Mouse (Mus musculus) G1E (cell line): ENCODE measurements at regions not wholly inside any gene's neighbourhood (a gene's known extent, or its start where the extent isn't known, plus 50 kb on each side); places are given as distances from the start of the nearest gene placed in this dataset.

Experiments
- ATAC-seq: 2 replicates; pipeline ENCODE4 v1.8.0; 2016; ENCODE audit warnings: mild to moderate bottlenecking; ENCODE audit not compliant: insufficient number of reproducible peaks, poor library complexity, low FRiP score, severe bottlenecking; ENCODE audit errors: extremely low read depth
- DNase-seq: peaks from one replicate; pipeline ENCODE4 v3.0.0; 2012; ENCODE audit warnings: low spot score
- H3K27me3 ChIP-seq: 2 replicates; pipeline ENCODE4 v1.6.1; 2012; ENCODE audit warnings: mild to moderate bottlenecking, low read length, inconsistent platforms; ENCODE audit not compliant: insufficient read depth
- H3K36me3 ChIP-seq: replicated peaks from 2 replicates; pipeline ENCODE3; 2012; ENCODE audit warnings: mild to moderate bottlenecking, inconsistent platforms
- H3K4me1 ChIP-seq: 2 replicates; pipeline ENCODE4 v1.6.1; 2012; ENCODE audit warnings: low read depth, low read length, inconsistent platforms, mixed read lengths; ENCODE audit not compliant: insufficient read depth
- H3K4me3 ChIP-seq: 2 replicates; pipeline ENCODE4 v1.5.1; 2012; ENCODE audit warnings: low read depth, mild to moderate bottlenecking, inconsistent platforms, low read length, moderate library complexity, mixed read lengths
- H3K9me3 ChIP-seq: replicated peaks from 2 replicates; pipeline ENCODE4 v1.6.1; 2012; ENCODE audit warnings: inconsistent platforms
- CTCF ChIP-seq: IDR thresholded peaks from 2 replicates; pipeline ENCODE4 v1.5.1; 2012; ENCODE audit warnings: low read depth, low read length, inconsistent platforms, mixed read lengths
- GATA1 ChIP-seq: IDR thresholded peaks from 2 replicates; pipeline ENCODE4 v1.6.1; 2012; ENCODE audit warnings: borderline replicate concordance, low read length, inconsistent platforms, mixed read lengths
- GATA2 ChIP-seq: IDR thresholded peaks from 2 replicates; pipeline ENCODE4 v1.6.1; 2012; ENCODE audit warnings: low read depth, low read length, inconsistent platforms, borderline replicate concordance
- POLR2AphosphoS5 ChIP-seq: IDR thresholded peaks from 2 replicates; pipeline ENCODE4 v1.6.1; 2012; ENCODE audit warnings: low read depth, low read length, inconsistent platforms; ENCODE audit not compliant: insufficient replicate concordance
- TAL1 ChIP-seq: conservative IDR thresholded peaks from 2 replicates; pipeline ENCODE4 v1.6.1; 2012; ENCODE audit warnings: low read depth, low read length, inconsistent platforms, mixed read lengths

DNA sequence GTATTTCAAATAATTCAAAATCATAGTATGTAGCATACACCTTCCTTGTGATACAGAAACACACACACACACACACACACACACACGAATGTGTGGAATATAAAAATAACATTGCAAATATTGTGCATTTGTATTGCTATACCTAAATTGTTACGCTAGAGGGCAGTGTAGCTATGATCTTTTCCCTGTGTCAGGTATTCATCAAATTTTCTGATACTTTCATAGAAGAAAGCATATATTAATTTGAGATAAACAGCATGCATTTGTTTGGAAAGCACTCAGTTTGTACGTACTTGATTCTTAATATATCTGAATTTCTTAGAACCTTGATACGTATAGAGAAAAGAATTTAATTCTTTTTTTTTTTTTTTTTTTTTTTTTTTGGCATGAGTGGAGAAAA, 1700.9 kb upstream of the Sel1l start:
- no peak overlapping the region for H3K4me3 ChIP-seq
- DNase-seq (no peak), ATAC-seq (no peak; the same call in 1 of the 2 replicates)
- H3K36me3 ChIP-seq: no peaks in the 10 kb centered on the region
- TF ChIP-seq GATA2: no peak
- peak; percentile 15; the same call in 1 of the 2 replicates for TF ChIP-seq CTCF
- H3K9me3 ChIP-seq: no peaks in the 10 kb centered on the region
- no peaks in the 10 kb centered on the region for H3K4me1 ChIP-seq
- H3K27me3 ChIP-seq: no peaks in the 10 kb centered on the region

GRCm38 (mm10) chr12:93523465-93523864, 1674.5 kb upstream of the Sel1l start:
- Histone ChIP-seq H3K9me3 (peaks cover 2% of the 10 kb centered on the region; the same call in 1 of the 2 replicates), H3K4me3 (no peak overlapping the region), H3K27me3 (no peaks in the 10 kb centered on the region), H3K4me1 (no peaks in the 10 kb centered on the region), H3K36me3 (no peaks in the 10 kb centered on the region)
- TF ChIP-seq CTCF (no peak), GATA1 (no peak), TAL1 (no peak), GATA2 (no peak), POLR2AphosphoS5 (no peak)
- DNase-seq (no peak), ATAC-seq (no peak)

- H3K4me1 ChIP-seq: no peaks in the 10 kb centered on the region
- H3K9me3 ChIP-seq: peaks cover 2% of the 10 kb centered on the region; the same call in 1 of the 2 replicates
- TF ChIP-seq GATA2 (no peak), TAL1 (no peak), POLR2AphosphoS5 (no peak), GATA1 (no peak), CTCF (no peak)
- ATAC-seq (no peak), DNase-seq (no peak)
- no peaks in the 10 kb centered on the region for H3K36me3 ChIP-seq
- no peak overlapping the region for H3K4me3 ChIP-seq
- H3K27me3 ChIP-seq: no peaks in the 10 kb centered on the region
Observed at GRCm38 (mm10) chr12:93486381-93486780, 1637.4 kb upstream of the Sel1l start.

DNA sequence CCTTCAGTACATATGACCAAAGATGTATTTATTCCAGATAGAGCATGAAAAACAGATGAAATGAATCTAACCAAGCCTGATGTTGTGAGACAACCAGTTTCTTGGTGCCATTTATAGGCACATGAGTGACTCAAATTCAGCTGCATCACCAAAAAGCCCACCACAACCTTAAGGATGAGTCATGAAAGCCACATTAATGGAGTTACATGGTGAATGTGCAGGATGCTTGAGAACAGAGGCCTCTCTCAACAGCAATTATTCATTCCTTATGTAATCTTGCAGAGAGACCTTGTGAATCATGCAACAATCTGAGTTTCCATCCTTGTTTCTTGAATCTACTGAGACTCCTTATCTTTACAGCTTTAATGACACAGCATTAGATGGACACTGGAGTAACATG, 1613.1 kb upstream of the Sel1l start:
- Histone ChIP-seq H3K4me1 (no peaks in the 10 kb centered on the region), H3K4me3 (no peak overlapping the region), H3K27me3 (no peaks in the 10 kb centered on the region), H3K9me3 (peaks cover 2% of the 10 kb centered on the region; the same call in 1 of the 2 replicates), H3K36me3 (no peaks in the 10 kb centered on the region)
- ATAC-seq (no peak), DNase-seq (no peak)
- TF ChIP-seq GATA2: no peak
- no peak for TF ChIP-seq GATA1
- TF ChIP-seq POLR2AphosphoS5: no peak
- TF ChIP-seq CTCF: no peak
- TF ChIP-seq TAL1: no peak

GRCm38 (mm10) chr12:93449436-93449835, 1600.5 kb upstream of the Sel1l start:
- DNase-seq: no peak
- Histone ChIP-seq H3K4me1 (no peaks in the 10 kb centered on the region), H3K4me3 (no peak overlapping the region), H3K9me3 (0 out of 2 replicates have a peak, but pooled peaks cover 2% of the 10 kb centered on the region), H3K27me3 (no peaks in the 10 kb centered on the region), H3K36me3 (no peaks in the 10 kb centered on the region)
- TF ChIP-seq TAL1 (no peak), POLR2AphosphoS5 (no peak), GATA1 (no peak), GATA2 (no peak), CTCF (no peak)
- ATAC-seq: no peak

DNA sequence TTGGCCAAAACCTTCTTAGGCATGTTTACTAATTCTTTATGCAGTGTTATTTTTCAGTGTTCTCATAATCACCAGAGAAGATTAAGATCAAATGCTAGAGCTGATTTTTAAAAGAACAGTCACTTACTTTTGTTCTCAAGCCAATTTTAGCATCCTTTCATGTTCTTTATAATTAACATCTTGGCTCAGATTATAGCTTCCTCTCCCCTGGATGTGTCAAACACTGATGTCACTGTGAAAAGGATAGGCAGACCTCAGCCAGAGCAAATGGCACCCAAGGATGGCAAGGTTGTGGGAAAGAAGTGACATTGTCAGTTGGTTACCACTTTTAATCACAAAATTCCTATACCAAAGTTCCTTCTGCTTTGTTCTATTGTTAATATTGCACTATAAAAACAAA, 1580.3 kb upstream of the Sel1l start:
- Histone ChIP-seq H3K36me3 (no peaks in the 10 kb centered on the region), H3K4me1 (no peaks in the 10 kb centered on the region), H3K9me3 (peaks cover 6% of the 10 kb centered on the region), H3K27me3 (no peaks in the 10 kb centered on the region), H3K4me3 (no peak overlapping the region)
- ATAC-seq (no peak), DNase-seq (no peak)
- TF ChIP-seq POLR2AphosphoS5 (no peak), TAL1 (no peak), GATA2 (no peak)

- Histone ChIP-seq H3K9me3 (peaks cover 6% of the 10 kb centered on the region), H3K4me1 (no peaks in the 10 kb centered on the region), H3K36me3 (no peaks in the 10 kb centered on the region), H3K27me3 (no peaks in the 10 kb centered on the region), H3K4me3 (no peak overlapping the region)
- DNase-seq (no peak), ATAC-seq (no peak)
- no peak for TF ChIP-seq CTCF
- no peak for TF ChIP-seq POLR2AphosphoS5
- no peak for TF ChIP-seq GATA1
- TF ChIP-seq GATA2: no peak
- TF ChIP-seq TAL1: no peak
Observed at GRCm38 (mm10) chr12:93427988-93428387, 1579.0 kb upstream of the Sel1l start.
